Mouse (Mus musculus): Measurements from ENCODE around the gene Aamp. TPM values are rescaled to one million over a fixed set of nuclear protein-coding genes. Genes with fewer than 3 reads are reported as not detected.
"Not testable (repeated sequence)": the region's sequence is repeated elsewhere in the genome, so short reads cannot be mapped to it uniquely, and the experiment has no call there.

Aamp gene
- 102 and 119 TPM in 2 replicates for polyA plus RNA-seq (2012; rRNA removed)

DNA sequence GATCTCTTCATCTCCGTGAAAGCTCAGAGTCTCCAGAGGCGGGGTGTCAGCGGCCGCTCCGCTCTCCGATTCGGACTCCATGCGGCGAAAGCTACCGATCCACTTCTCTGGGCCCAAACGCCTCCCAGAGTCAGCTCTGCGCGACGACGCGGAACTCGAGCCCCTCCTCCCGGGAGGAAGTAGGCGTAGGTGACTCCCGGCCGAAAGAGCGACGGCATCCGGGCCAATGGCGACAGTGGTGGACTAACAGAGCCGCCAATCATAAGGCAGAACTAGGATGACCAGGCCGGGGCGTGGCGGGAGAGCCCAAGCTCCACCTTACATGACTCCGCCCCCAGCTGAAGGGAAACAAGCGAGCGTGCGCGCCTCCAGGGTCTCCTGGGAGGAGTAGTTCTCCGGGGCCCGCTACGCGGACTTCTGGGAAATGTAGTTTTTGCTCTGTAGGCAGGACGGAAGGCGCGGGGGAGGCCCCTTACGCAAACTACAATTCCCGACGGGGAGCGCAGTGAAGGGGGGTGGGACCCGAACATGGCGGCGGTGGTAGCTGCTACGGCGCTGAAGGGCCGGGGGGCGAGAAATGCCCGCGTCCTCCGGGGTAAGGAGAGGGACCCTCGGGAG is at the start of gene Aamp, which contains the start of gene Pnkd:
Gene Aamp (minus strand): TSS at position 196 of the 618 bp plus-strand sequence.
Gene Pnkd (plus strand): TSS at position 388 of the 618 bp plus-strand sequence.
- no peaks in the 10 kb centered on the region for H3K27me3 ChIP-seq (ENCODE audit: control insufficient read depth, insufficient read depth, low read length)
- peak within 1 kb of the TSS; percentile 86 for H3K4me3 ChIP-seq (ENCODE audit: extremely low read depth, insufficient read depth, insufficient read length)
- under 1% methylated on average over 56 of the region's 56 CpGs for WGBS
- peaks cover 25% of the 10 kb centered on the region for H3K36me3 ChIP-seq (ENCODE audit: control insufficient read depth, insufficient read depth, low read length)
- peak within 1 kb of the TSS; percentile 74 for H3K27ac ChIP-seq (ENCODE audit: insufficient read depth, low read length)
- H3K4me1 ChIP-seq (ENCODE audit: control insufficient read depth, insufficient read depth, insufficient read length) = peaks cover 6% of the 10 kb centered on the region; the same call in 1 of the 2 replicates
- DNase-seq (ENCODE audit: low read depth in 1 of 2, low spot score in 2 of 2) = peak; percentile 100
- TF ChIP-seq POLR2A (IDR thresholded peaks at IDR 0.05; ENCODE audit: low read depth, low read length) = peak; percentile 56; the same call in 1 of the 2 replicates
- no peak; the same call in 1 of the 2 replicates for TF ChIP-seq CTCF (IDR thresholded peaks at IDR 0.05; ENCODE audit: extremely low read depth, insufficient read depth, insufficient read length, insufficient replicate concordance)

DNA sequence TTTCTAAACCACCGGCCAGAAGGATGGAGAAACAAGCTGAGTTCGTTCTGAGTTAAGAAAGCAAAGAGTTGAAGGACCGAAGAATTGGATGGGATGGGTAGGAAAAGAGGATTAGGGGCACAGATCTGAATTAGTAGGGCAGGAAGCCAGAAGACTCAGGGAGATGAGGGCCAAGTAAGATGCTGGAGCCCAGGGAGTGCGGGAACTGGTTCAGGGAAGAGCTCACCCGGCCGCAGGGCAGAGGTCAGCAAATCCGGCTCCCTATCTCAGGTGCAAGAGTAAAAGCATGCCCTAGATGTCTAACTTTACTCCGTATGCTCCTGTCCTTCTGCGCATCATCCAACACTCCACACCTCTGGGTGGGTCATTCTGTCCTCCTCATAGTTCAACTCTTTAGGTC is 48.4 kb upstream of the Aamp start:
- TF ChIP-seq CTCF (IDR thresholded peaks at IDR 0.05; ENCODE audit: extremely low read depth, insufficient read depth, insufficient read length, insufficient replicate concordance) = no peak
- no peak for TF ChIP-seq POLR2A (IDR thresholded peaks at IDR 0.05; ENCODE audit: low read depth, low read length)
- no peak for DNase-seq (ENCODE audit: low read depth in 1 of 2, low spot score in 2 of 2)
- no peaks in the 10 kb centered on the region for H3K27me3 ChIP-seq (ENCODE audit: control insufficient read depth, insufficient read depth, low read length)
- 17% methylated on average over 9 of the region's 9 CpGs for WGBS
- H3K36me3 ChIP-seq (ENCODE audit: control insufficient read depth, insufficient read depth, low read length) = no peaks in the 10 kb centered on the region
- H3K27ac ChIP-seq (ENCODE audit: insufficient read depth, low read length) = no peak overlapping the region
- peak overlapping the region; percentile 56 for H3K4me3 ChIP-seq (ENCODE audit: extremely low read depth, insufficient read depth, insufficient read length)
- no peaks in the 10 kb centered on the region; the same call in 1 of the 2 replicates for H3K4me1 ChIP-seq (ENCODE audit: control insufficient read depth, insufficient read depth, insufficient read length)

DNA sequence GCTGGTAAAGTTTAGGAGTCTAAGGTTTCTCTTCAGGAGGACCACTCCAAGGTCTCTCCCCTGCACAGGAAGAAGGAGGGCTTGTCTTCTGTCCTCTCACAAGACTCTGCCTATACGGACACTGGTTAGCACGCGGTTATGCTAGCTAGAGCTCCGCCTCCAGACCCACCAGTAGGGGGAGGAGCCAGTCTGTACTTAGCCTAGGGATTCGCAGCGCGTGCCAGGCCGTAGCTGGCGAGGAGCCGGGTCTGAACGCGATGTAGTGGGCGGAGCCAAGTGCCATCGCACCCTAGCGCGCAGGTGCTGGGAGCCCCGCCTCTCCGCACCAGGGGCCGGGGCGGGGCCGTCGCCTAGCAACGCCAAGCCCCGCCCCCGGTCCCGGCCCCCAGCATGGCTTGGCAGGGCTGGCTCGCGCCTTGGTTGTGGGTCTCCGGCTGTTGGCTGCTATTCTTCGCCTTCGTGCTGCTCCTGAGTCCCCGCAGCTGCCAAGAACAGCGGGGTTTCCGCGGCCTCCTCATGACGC is 47.8 kb upstream of the Aamp start:
- WGBS = under 1% methylated on average over 33 of the region's 36 CpGs
- H3K27ac ChIP-seq (ENCODE audit: insufficient read depth, low read length) = no peak overlapping the region

DNA sequence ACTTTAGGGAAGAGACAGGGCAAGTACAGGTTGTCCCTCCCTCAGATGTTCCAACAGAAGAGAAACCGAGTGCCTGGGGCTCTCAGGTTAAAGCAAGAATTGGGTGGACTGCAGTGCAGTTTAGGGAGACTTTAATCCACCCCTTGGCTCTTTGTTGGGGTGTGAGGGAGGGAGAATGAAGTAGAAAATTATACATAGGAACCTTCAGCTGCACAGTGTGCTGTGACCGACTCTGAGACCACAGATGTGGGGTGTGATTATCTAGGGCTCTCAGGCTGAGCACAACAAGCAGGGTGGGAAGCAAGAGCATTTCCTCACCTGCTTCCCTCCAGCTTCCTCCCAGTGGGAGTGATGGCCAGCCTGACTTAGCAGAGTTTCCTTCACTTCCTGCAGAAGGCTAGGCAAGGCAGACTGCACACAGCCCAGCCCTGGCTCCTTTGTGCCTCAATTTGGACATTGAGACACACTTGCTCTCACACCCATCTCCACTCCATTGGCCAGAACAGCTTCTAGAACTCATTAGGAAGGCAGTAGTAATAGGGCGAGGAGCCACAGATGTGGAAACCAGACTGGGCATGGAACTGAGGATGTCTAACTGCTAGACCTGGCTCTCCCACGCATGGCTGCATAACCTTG is 46.6 kb upstream of the Aamp start:
- no peak overlapping the region for H3K4me3 ChIP-seq (ENCODE audit: extremely low read depth, insufficient read depth, insufficient read length)
- H3K36me3 ChIP-seq (ENCODE audit: control insufficient read depth, insufficient read depth, low read length) = no peaks in the 10 kb centered on the region
- TF ChIP-seq CTCF (IDR thresholded peaks at IDR 0.05; ENCODE audit: extremely low read depth, insufficient read depth, insufficient read length, insufficient replicate concordance) (no peak), POLR2A (IDR thresholded peaks at IDR 0.05; ENCODE audit: low read depth, low read length) (no peak)
- no peak overlapping the region for H3K27ac ChIP-seq (ENCODE audit: insufficient read depth, low read length)
- no peaks in the 10 kb centered on the region; the same call in 1 of the 2 replicates for H3K4me1 ChIP-seq (ENCODE audit: control insufficient read depth, insufficient read depth, insufficient read length)
- no peak for DNase-seq (ENCODE audit: low read depth in 1 of 2, low spot score in 2 of 2)
- WGBS = 33% methylated on average over 4 of the region's 4 CpGs
- no peaks in the 10 kb centered on the region for H3K27me3 ChIP-seq (ENCODE audit: control insufficient read depth, insufficient read depth, low read length)

More for the DNA sequence above, 47.8 kb upstream of the Aamp start:
- no peaks in the 10 kb centered on the region for H3K36me3 ChIP-seq (ENCODE audit: control insufficient read depth, insufficient read depth, low read length)
- peak; percentile 90 to 91 for DNase-seq (ENCODE audit: low read depth in 1 of 2, low spot score in 2 of 2)
- TF ChIP-seq CTCF (IDR thresholded peaks at IDR 0.05; ENCODE audit: extremely low read depth, insufficient read depth, insufficient read length, insufficient replicate concordance) = no peak
- no peak for TF ChIP-seq POLR2A (IDR thresholded peaks at IDR 0.05; ENCODE audit: low read depth, low read length)
- no peaks in the 10 kb centered on the region; the same call in 1 of the 2 replicates for H3K4me1 ChIP-seq (ENCODE audit: control insufficient read depth, insufficient read depth, insufficient read length)
- no peaks in the 10 kb centered on the region for H3K27me3 ChIP-seq (ENCODE audit: control insufficient read depth, insufficient read depth, low read length)
- peak overlapping the region; percentile 56 for H3K4me3 ChIP-seq (ENCODE audit: extremely low read depth, insufficient read depth, insufficient read length)

DNA sequence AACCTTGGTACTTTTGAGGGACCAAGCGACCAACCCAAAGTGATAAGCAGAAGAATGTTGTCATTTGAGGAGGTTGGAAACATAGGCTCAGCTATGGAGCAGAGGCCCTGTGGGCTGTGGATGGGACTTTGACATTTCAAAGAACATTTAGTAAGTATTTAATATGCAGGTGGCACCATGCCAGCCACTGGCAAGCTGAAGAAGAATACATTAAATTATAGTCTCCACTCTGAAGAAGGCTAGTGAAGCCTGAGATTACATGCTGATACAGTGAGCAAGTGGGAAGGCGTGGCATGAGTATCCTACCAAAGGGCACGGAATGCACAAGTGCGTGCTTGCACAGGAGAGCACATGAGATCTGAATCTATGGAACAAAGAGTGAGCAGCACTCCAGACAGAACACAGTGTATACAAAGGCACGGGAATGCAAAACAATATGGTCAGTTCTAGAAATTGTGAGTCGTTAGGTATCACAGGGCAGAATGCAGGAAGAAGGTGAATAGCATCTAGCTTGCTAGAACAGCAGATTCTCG is 45.4 kb upstream of the Aamp start:
- Histone ChIP-seq H3K27me3 (ENCODE audit: control insufficient read depth, insufficient read depth, low read length) (no peaks in the 10 kb centered on the region), H3K36me3 (ENCODE audit: control insufficient read depth, insufficient read depth, low read length) (no peaks in the 10 kb centered on the region), H3K4me1 (ENCODE audit: control insufficient read depth, insufficient read depth, insufficient read length) (no peaks in the 10 kb centered on the region; the same call in 1 of the 2 replicates), H3K4me3 (ENCODE audit: extremely low read depth, insufficient read depth, insufficient read length) (no peak overlapping the region), H3K27ac (ENCODE audit: insufficient read depth, low read length) (no peak overlapping the region)
- TF ChIP-seq CTCF (IDR thresholded peaks at IDR 0.05; ENCODE audit: extremely low read depth, insufficient read depth, insufficient read length, insufficient replicate concordance) = no peak
- no peak for TF ChIP-seq POLR2A (IDR thresholded peaks at IDR 0.05; ENCODE audit: low read depth, low read length)
- 90% methylated on average over 7 of the region's 7 CpGs for WGBS
- no peak for DNase-seq (ENCODE audit: low read depth in 1 of 2, low spot score in 2 of 2)

DNA sequence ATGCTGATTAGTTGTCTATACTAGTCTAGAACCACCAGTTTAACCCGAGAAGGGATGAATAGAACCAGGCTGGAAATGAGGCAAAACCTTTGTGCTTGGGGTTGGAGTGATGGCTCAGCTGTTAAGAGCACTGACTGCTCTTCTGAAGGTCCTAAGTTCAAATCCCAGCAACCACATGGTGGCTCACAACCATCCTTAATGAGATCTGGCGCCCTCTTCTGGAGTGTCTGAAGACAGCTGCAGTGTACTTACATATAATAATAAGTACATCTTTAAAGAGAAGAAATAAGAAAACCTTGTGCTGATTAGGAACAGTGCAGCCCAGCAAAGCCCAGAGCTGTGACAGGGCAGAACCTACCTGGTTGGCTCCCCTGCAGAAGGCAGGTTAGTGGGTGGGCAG is 42.4 kb upstream of the Aamp start:
- not testable (repeated sequence) for H3K4me3 ChIP-seq (ENCODE audit: extremely low read depth, insufficient read depth, insufficient read length); H3K27me3 ChIP-seq (ENCODE audit: control insufficient read depth, insufficient read depth, low read length); H3K4me1 ChIP-seq (ENCODE audit: control insufficient read depth, insufficient read depth, insufficient read length); H3K36me3 ChIP-seq (ENCODE audit: control insufficient read depth, insufficient read depth, low read length); DNase-seq (ENCODE audit: low read depth in 1 of 2, low spot score in 2 of 2); H3K27ac ChIP-seq (ENCODE audit: insufficient read depth, low read length)
- WGBS = 84% methylated on average over 2 of the region's 2 CpGs
